In the genomic region with DNA sequence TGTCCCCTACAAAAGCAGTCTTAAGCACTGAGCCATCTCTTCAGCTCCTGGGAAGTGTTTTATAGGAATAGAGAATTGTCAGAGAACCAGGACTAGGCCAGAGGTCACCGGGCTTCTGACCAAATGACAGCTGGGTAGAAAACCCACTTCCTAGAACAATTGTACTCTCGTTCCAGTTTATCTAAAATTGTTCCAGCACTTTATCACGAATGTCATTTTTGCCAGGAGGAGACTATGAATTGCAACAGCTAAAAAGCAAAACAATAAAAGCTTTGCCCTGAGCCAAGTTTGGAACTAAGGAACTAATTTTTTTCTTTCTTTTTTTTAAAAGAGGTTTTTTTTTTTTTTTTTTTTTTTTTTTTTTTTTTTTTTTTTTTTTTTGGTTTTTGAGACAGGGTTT, we compare ENCODE assay signal across 8 mouse cellular contexts. TPM values are rescaled to one million over a fixed set of nuclear protein-coding genes. Genes with fewer than 3 reads are reported as not detected.
DNase-seq lines count a peak whose midpoint lies in the region; ATAC-seq and TF ChIP-seq lines count a peak whose summit lies in the region.

No protein-coding gene starts in this region.

- TF ChIP-seq POLR2A in testis, adult 2 months (IDR thresholded peaks at IDR 0.05; ENCODE audit: control insufficient read depth, low read depth, low read length) = no peak

- H3K4me3 ChIP-seq in testis, adult 2 months (ENCODE audit: control insufficient read depth, low read depth, low read length) = no peak overlapping the region
- no peak overlapping the region for H3K4me3 ChIP-seq in heart, embryonic 12.5 days
- H3K4me3 ChIP-seq in left cerebral cortex, adult 2 months = no peak overlapping the region

- intact Hi-C loops in left cerebral cortex, adult 2 months (cut with DNase I) = no loop called here

- peaks cover 6% of the 10 kb centered on the region for H3K9me3 ChIP-seq in heart, embryonic 12.5 days (replicated peaks)

- no peak for ATAC-seq in heart, embryonic 12.5 days (ENCODE audit: insufficient number of reproducible peaks, low FRiP score)

- DNase-seq in testis, postnatal 10 days (ENCODE audit: low spot score) = no peak
- DNase-seq in kidney, postnatal 14 days = peak; percentile 85
- peak; percentile 72 for DNase-seq in testis, postnatal 14 days (ENCODE audit: low spot score)
- no peak for DNase-seq in cerebellum, adult 11 months
- DNase-seq in thymus, postnatal 10 days (ENCODE audit: low spot score in 2 of 2) = no peak
- no peak for DNase-seq in left cerebral cortex, adult 2 months (ENCODE audit: extremely low spot score in 1 of 2, low spot score in 2 of 2)

- no peaks in the 10 kb centered on the region for H3K36me3 ChIP-seq in testis, adult 2 months (ENCODE audit: control insufficient read depth, insufficient read depth, low read length)
- no peaks in the 10 kb centered on the region for H3K36me3 ChIP-seq in heart, embryonic 12.5 days

- H3K4me2 ChIP-seq in heart, embryonic 12.5 days = no peak overlapping the region

- peaks cover 10% of the 10 kb centered on the region for H3K4me1 ChIP-seq in testis, adult 2 months (ENCODE audit: control insufficient read depth, insufficient read depth, low read length)
- peaks cover 34% of the 10 kb centered on the region for H3K4me1 ChIP-seq in heart, embryonic 12.5 days (replicated peaks)

- TF ChIP-seq CTCF in testis, adult 2 months (IDR thresholded peaks at IDR 0.05; ENCODE audit: control insufficient read depth, insufficient read depth, insufficient replicate concordance, low read depth, low read length) = no peak
- TF ChIP-seq CTCF in left cerebral cortex, adult 2 months (IDR thresholded peaks at IDR 0.05) = no peak

- no peaks in the 10 kb centered on the region for H3K27me3 ChIP-seq in testis, adult 2 months (ENCODE audit: control insufficient read depth, insufficient read depth, low read length)
- H3K27me3 ChIP-seq in heart, embryonic 12.5 days (replicated peaks) = no peaks in the 10 kb centered on the region

- no peak overlapping the region for H3K9ac ChIP-seq in heart, embryonic 12.5 days

- 46% methylated on average over 3 of the region's 3 CpGs for WGBS in heart, embryonic 12.5 days

- H3K27ac ChIP-seq in testis, adult 2 months (ENCODE audit: control insufficient read depth, insufficient read depth, low read depth, low read length) = peak overlapping the region; percentile 79
- H3K27ac ChIP-seq in heart, embryonic 12.5 days (ENCODE audit: poor library complexity, severe bottlenecking) = peak overlapping the region; percentile 48; the same call in 1 of the 2 replicates
- H3K27ac ChIP-seq in left cerebral cortex, adult 2 months = no peak overlapping the region

RNA-seq across cellular contexts. Expression of a gene that starts 8.8 kb away (rescaled TPM):
- polyA plus RNA-seq in testis, adult 2 months (2012; rRNA removed) = 253 and 269 TPM in 2 replicates
- polyA plus RNA-seq in heart, embryonic 12.5 days (2016; fragmentation: Nextera tagmentation; extraction: Ambion mirVana) = 137 and 141 TPM in 2 replicates
- total RNA-seq in left cerebral cortex, adult 2 months (2021) = 100 to 1,000 TPM; 387 to 414 TPM

RNA-seq across cellular contexts. Expression of a gene that starts 17.8 kb away (rescaled TPM):
- polyA plus RNA-seq in testis, adult 2 months (2012; rRNA removed) = 3.4 and 3.8 TPM in 2 replicates
- polyA plus RNA-seq in heart, embryonic 12.5 days (2016; fragmentation: Nextera tagmentation; extraction: Ambion mirVana) = 2.2 and 2.5 TPM in 2 replicates
- 1 to 10 TPM; 1.5 to 2.0 TPM for total RNA-seq in left cerebral cortex, adult 2 months (2021)

RNA-seq across cellular contexts. Expression of a gene that starts 31.4 kb away (rescaled TPM):
- polyA plus RNA-seq in testis, adult 2 months (2012; rRNA removed) = 6.6 and 8.3 TPM in 2 replicates
- 54.8 and 58.2 TPM in 2 replicates for polyA plus RNA-seq in heart, embryonic 12.5 days (2016; fragmentation: Nextera tagmentation; extraction: Ambion mirVana)
- total RNA-seq in left cerebral cortex, adult 2 months (2021) = 1 to 10 TPM; 5.2 to 8.0 TPM

RNA-seq across cellular contexts. Expression of a gene that starts 35.4 kb away (rescaled TPM):
- polyA plus RNA-seq in testis, adult 2 months (2012; rRNA removed) = 0.57 and 0.63 TPM in 2 replicates
- 4.7 and 4.9 TPM in 2 replicates for polyA plus RNA-seq in heart, embryonic 12.5 days (2016; fragmentation: Nextera tagmentation; extraction: Ambion mirVana)
- 1 to 10 TPM; 7.6 to 9.1 TPM for total RNA-seq in left cerebral cortex, adult 2 months (2021)

RNA-seq across cellular contexts. Expression of a gene that starts 43.1 kb away (rescaled TPM):
- polyA plus RNA-seq in testis, adult 2 months (2012; rRNA removed) = 51.3 and 54.5 TPM in 2 replicates
- 85.0 and 89.1 TPM in 2 replicates for polyA plus RNA-seq in heart, embryonic 12.5 days (2016; fragmentation: Nextera tagmentation; extraction: Ambion mirVana)
- 10 to 100 TPM; 59.4 to 66.8 TPM for total RNA-seq in left cerebral cortex, adult 2 months (2021)

Comparison
In these comparisons a context has a peak if more than half of its experiments do, and no peak if none do; other contexts are left out.
1. DNase-seq: peak in kidney, postnatal 14 days (single experiment) and testis, postnatal 14 days (single experiment); none in testis, postnatal 10 days (single experiment), cerebellum, adult 11 months (single experiment), thymus, postnatal 10 days (0 of 2) and left cerebral cortex, adult 2 months (0 of 2).